Mouse (Mus musculus) T-cell, adult 2 months (primary cell): ENCODE measurements around the gene 1810046K07Rik.
A peak's percentile ranks its signal among the peaks of the same experiment; 100 is the strongest.

Source experiments
- DNase-seq: peaks from one replicate; pipeline ENCODE4 v3.0.0; 2022; ENCODE audit warnings: low spot score

Gene 1810046K07Rik

GRCm38 (mm10) chr9:51328731-51329130 is at the start of gene 1810046K07Rik:
Gene 1810046K07Rik, minus strand, starts transcription at chr9:51328917.
- DNase-seq = no peak

GRCm38 (mm10) chr9:51369560-51369959 is 40.8 kb upstream of the 1810046K07Rik start:
- no peak for DNase-seq

GRCm38 (mm10) chr9:51367124-51367523 is 38.4 kb upstream of the 1810046K07Rik start:
- no peak for DNase-seq

GRCm38 (mm10) chr9:51364059-51364458 is 35.3 kb upstream of the 1810046K07Rik start:
- DNase-seq = no peak

- DNase-seq = no peak
Observed at GRCm38 (mm10) chr9:51353511-51353910, 24.8 kb upstream of the 1810046K07Rik start.

- no peak for DNase-seq
Observed at GRCm38 (mm10) chr9:51352896-51353295, 24.2 kb upstream of the 1810046K07Rik start.

GRCm38 (mm10) chr9:51349422-51349821 is 20.7 kb upstream of the 1810046K07Rik start:
- no peak for DNase-seq

- DNase-seq = no peak
Observed at GRCm38 (mm10) chr9:51345768-51346167, 17.1 kb upstream of the 1810046K07Rik start.

- peak; percentile 39 for DNase-seq
Observed at GRCm38 (mm10) chr9:51335294-51336010, 6.7 kb upstream of the 1810046K07Rik start.

GRCm38 (mm10) chr9:51331449-51332238 is 2.9 kb upstream of the 1810046K07Rik start:
- no peak for DNase-seq

GRCm38 (mm10) chr9:51327555-51327903 is 1.2 kb downstream of the 1810046K07Rik start:
- no peak for DNase-seq

- no peak for DNase-seq
Observed at GRCm38 (mm10) chr9:51326619-51327554, 1.8 kb downstream of the 1810046K07Rik start.

- no peak for DNase-seq
Observed at GRCm38 (mm10) chr9:51324406-51325065, 4.2 kb downstream of the 1810046K07Rik start.

GRCm38 (mm10) chr9:51320096-51320495 is 8.6 kb downstream of the 1810046K07Rik start:
- DNase-seq = no peak

- no peak for DNase-seq
Observed at GRCm38 (mm10) chr9:51318246-51318645, 10.5 kb downstream of the 1810046K07Rik start.

GRCm38 (mm10) chr9:51317322-51317721 is 11.4 kb downstream of the 1810046K07Rik start:
- no peak for DNase-seq

GRCm38 (mm10) chr9:51315402-51316063 is 13.2 kb downstream of the 1810046K07Rik start:
- DNase-seq = no peak

GRCm38 (mm10) chr9:51312554-51313317 is 16.0 kb downstream of the 1810046K07Rik start:
- no peak for DNase-seq

- no peak for DNase-seq
Observed at GRCm38 (mm10) chr9:51310515-51310914, 18.2 kb downstream of the 1810046K07Rik start.

- no peak for DNase-seq
Observed at GRCm38 (mm10) chr9:51306351-51306750, 22.4 kb downstream of the 1810046K07Rik start.
